Mouse (Mus musculus): ENCODE results near the gene Vegfa. TPM values are rescaled to one million over a fixed set of nuclear protein-coding genes. Genes with fewer than 3 reads are reported as not detected.
A peak's percentile ranks its signal among the peaks of the same experiment; 100 is the strongest.

The Vegfa gene
- polyA plus RNA-seq, 1 experiment from 2014 or later, result 3.3 TPM

DNA sequence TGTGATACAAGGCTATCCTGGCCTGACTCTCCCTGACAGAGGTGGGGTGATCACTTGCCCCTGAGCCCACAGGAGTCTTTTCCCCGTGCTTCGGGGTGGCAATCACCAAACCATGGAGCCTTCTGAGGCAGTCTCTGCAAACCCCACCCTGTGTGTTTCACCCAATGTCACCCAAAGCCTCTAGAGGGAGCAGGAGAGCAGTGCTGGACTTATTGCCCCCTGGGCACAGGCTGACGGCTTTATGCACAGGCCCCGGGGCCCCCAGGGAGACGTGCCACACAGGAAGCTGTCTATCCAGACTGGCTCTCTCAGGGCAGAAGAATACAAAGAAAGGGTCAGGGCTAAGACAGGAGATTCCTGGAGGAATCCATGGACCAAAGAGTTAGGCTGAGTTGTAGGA, 9.1 kb upstream of the Vegfa start:
- WGBS, result 61% methylated on average over 5 of the region's 5 CpGs
- H3K4me2 ChIP-seq (ENCODE audit: low read length), result no peak overlapping the region
- H3K4me3 ChIP-seq (replicated peaks; ENCODE audit: low read length), result no peak overlapping the region
- no peaks in the 10 kb centered on the region for H3K27me3 ChIP-seq (replicated peaks; ENCODE audit: control insufficient read depth, insufficient read depth, low read length)
- H3K9ac ChIP-seq (replicated peaks; ENCODE audit: low read depth, low read length), result no peak overlapping the region
- no peak overlapping the region for H3K27ac ChIP-seq (ENCODE audit: low read length)
- no peaks in the 10 kb centered on the region for H3K4me1 ChIP-seq (replicated peaks; ENCODE audit: control insufficient read depth, insufficient read depth, low read length)
- no peak for ATAC-seq
- no peaks in the 10 kb centered on the region for H3K9me3 ChIP-seq (ENCODE audit: control insufficient read depth, low read length)
- no peaks in the 10 kb centered on the region for H3K36me3 ChIP-seq (ENCODE audit: control insufficient read depth, insufficient read depth)

DNA sequence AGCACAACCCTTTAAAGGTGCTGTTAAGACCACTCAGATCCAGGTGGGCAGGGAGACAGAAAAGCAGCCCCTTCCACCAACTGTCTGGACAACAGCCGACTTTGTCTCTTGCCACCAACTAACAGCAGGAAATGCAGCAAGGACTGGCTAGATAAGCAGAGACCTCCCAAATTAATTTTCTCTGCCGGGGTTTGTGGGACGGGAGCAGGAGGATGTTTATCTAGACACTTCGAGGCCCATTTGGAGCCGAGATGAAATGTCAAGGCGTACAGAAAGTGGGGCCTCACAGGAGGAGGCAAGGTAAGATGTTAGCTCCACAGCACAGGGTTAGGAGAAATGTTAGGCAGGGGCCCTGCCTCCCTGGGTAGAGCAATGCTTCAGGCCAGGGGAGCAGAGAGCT, 8.4 kb upstream of the Vegfa start:
- no peaks in the 10 kb centered on the region for H3K9me3 ChIP-seq (ENCODE audit: control insufficient read depth, low read length)
- no peak overlapping the region for H3K4me2 ChIP-seq (ENCODE audit: low read length)
- H3K9ac ChIP-seq (replicated peaks; ENCODE audit: low read depth, low read length), result no peak overlapping the region
- WGBS, result 83% methylated on average over 6 of the region's 6 CpGs
- H3K27me3 ChIP-seq (replicated peaks; ENCODE audit: control insufficient read depth, insufficient read depth, low read length), result no peaks in the 10 kb centered on the region
- no peak overlapping the region for H3K4me3 ChIP-seq (replicated peaks; ENCODE audit: low read length)
- no peak overlapping the region for H3K27ac ChIP-seq (ENCODE audit: low read length)
- no peak for ATAC-seq
- no peaks in the 10 kb centered on the region for H3K36me3 ChIP-seq (ENCODE audit: control insufficient read depth, insufficient read depth)
- H3K4me1 ChIP-seq (replicated peaks; ENCODE audit: control insufficient read depth, insufficient read depth, low read length), result no peaks in the 10 kb centered on the region

DNA sequence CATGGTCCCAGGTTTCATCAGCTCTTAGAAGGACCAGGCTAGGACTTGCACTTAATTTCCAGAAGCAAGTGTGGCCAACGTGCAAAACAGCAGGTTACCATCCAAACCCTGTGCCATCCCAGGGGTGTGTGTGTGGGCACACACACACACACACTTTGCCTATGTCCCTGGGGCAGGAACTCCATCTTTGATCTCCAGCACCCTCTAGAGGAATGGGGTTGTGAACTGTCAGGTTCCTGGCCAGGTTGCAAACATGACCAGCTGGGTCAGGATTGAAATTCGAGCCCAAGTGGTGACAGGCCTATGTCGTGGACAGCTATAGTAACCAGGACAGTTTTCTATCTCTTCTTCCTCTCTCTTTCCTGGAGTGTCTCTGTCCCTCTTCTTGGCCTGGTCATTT, 6.7 kb upstream of the Vegfa start:
- H3K27me3 ChIP-seq (replicated peaks; ENCODE audit: control insufficient read depth, insufficient read depth, low read length), result no peaks in the 10 kb centered on the region
- ATAC-seq, result no peak
- no peaks in the 10 kb centered on the region for H3K9me3 ChIP-seq (ENCODE audit: control insufficient read depth, low read length)
- H3K9ac ChIP-seq (replicated peaks; ENCODE audit: low read depth, low read length), result no peak overlapping the region
- H3K36me3 ChIP-seq (ENCODE audit: control insufficient read depth, insufficient read depth), result no peaks in the 10 kb centered on the region
- H3K4me3 ChIP-seq (replicated peaks; ENCODE audit: low read length), result no peak overlapping the region
- H3K4me1 ChIP-seq (replicated peaks; ENCODE audit: control insufficient read depth, insufficient read depth, low read length), result no peaks in the 10 kb centered on the region
- H3K4me2 ChIP-seq (ENCODE audit: low read length), result no peak overlapping the region
- no peak overlapping the region for H3K27ac ChIP-seq (ENCODE audit: low read length)
- WGBS, result 47% methylated on average over 3 of the region's 3 CpGs

DNA sequence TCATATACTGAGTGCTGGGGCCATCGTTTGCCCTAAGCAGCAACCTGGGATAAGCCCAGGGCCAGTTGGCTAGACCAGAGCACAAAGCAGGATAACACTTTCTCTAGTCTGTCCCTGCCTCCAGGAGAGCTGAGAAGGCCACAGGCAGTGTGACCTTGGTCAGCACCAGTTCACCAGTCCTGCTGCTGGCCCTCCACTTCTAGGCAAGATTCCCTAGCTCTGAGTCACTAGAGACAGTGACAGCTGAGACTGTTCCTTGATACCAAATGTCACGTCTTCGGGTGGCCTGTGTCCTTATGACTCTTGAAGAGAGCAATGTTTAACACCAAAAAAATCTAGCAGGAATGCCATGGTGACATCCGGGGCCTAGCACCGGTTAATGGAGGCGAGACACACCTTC, 4.2 kb upstream of the Vegfa start:
- Histone ChIP-seq H3K27ac (ENCODE audit: low read length) (no peak overlapping the region), H3K9ac (replicated peaks; ENCODE audit: low read depth, low read length) (no peak overlapping the region), H3K4me1 (replicated peaks; ENCODE audit: control insufficient read depth, insufficient read depth, low read length) (peaks cover 6% of the 10 kb centered on the region; the same call in 1 of the 2 replicates), H3K27me3 (replicated peaks; ENCODE audit: control insufficient read depth, insufficient read depth, low read length) (no peaks in the 10 kb centered on the region), H3K36me3 (ENCODE audit: control insufficient read depth, insufficient read depth) (no peaks in the 10 kb centered on the region), H3K9me3 (ENCODE audit: control insufficient read depth, low read length) (no peaks in the 10 kb centered on the region), H3K4me2 (ENCODE audit: low read length) (no peak overlapping the region), H3K4me3 (replicated peaks; ENCODE audit: low read length) (no peak overlapping the region)
- no peak for ATAC-seq
- 92% methylated on average over 6 of the region's 6 CpGs for WGBS

DNA sequence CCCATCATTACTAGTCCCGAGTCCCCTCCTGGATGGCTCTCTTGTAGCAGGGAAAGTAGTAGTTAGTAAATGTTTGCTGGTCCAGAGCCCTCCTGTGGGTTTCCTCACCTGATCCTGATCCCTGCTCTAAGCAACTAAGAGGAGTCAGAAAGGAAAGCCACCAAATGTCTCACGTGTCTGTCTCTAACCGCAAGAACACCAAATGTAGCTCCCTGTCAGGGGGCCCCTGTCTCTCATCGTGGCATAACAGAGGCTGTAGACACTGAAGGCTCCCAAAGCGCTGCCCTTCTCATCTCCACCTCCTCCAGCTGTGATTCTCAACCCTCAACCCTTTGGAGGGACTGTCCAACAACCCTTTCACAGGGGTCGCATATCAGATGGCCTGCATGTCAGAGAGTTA, 1.9 kb upstream of the Vegfa start:
- WGBS, result 56% methylated on average over 6 of the region's 6 CpGs
- Histone ChIP-seq H3K9ac (replicated peaks; ENCODE audit: low read depth, low read length) (no peak overlapping the region), H3K27me3 (replicated peaks; ENCODE audit: control insufficient read depth, insufficient read depth, low read length) (no peaks in the 10 kb centered on the region), H3K36me3 (ENCODE audit: control insufficient read depth, insufficient read depth) (no peaks in the 10 kb centered on the region), H3K4me1 (replicated peaks; ENCODE audit: control insufficient read depth, insufficient read depth, low read length) (peaks cover 16% of the 10 kb centered on the region), H3K27ac (ENCODE audit: low read length) (no peak overlapping the region), H3K4me2 (ENCODE audit: low read length) (no peak overlapping the region), H3K4me3 (replicated peaks; ENCODE audit: low read length) (no peak overlapping the region), H3K9me3 (ENCODE audit: control insufficient read depth, low read length) (no peaks in the 10 kb centered on the region)
- ATAC-seq, result no peak

DNA sequence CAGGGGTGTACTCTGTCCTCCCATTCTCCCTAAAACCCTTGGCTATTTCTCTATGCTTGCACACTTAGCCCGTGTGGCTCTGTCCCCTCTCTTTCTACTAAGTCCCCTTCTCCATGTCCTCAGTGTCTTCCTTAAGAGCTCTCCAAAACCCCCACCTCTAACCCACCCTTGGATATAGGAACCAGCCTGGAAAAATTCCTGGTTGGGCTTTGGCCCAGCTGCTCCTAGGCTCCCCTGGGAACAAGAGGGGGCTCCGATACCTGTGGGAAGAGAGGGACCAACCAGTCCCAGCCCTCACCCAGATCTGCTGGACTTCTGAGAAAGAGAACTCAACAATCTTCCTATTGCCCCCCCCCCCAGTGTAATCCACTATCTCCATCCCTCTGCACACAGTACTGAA, 1.4 kb upstream of the Vegfa start:
- WGBS, result 16% methylated on average over 2 of the region's 2 CpGs
- H3K4me3 ChIP-seq (replicated peaks; ENCODE audit: low read length), result no peak overlapping the region
- H3K36me3 ChIP-seq (ENCODE audit: control insufficient read depth, insufficient read depth), result no peaks in the 10 kb centered on the region
- H3K9ac ChIP-seq (replicated peaks; ENCODE audit: low read depth, low read length), result 0 out of 2 replicates have a peak overlapping the region, but pooled peaks have one; percentile 5
- H3K9me3 ChIP-seq (ENCODE audit: control insufficient read depth, low read length), result no peaks in the 10 kb centered on the region
- H3K27ac ChIP-seq (ENCODE audit: low read length), result no peak overlapping the region
- H3K27me3 ChIP-seq (replicated peaks; ENCODE audit: control insufficient read depth, insufficient read depth, low read length), result no peaks in the 10 kb centered on the region
- peaks cover 21% of the 10 kb centered on the region for H3K4me1 ChIP-seq (replicated peaks; ENCODE audit: control insufficient read depth, insufficient read depth, low read length)
- no peak for ATAC-seq
- H3K4me2 ChIP-seq (ENCODE audit: low read length), result no peak overlapping the region

DNA sequence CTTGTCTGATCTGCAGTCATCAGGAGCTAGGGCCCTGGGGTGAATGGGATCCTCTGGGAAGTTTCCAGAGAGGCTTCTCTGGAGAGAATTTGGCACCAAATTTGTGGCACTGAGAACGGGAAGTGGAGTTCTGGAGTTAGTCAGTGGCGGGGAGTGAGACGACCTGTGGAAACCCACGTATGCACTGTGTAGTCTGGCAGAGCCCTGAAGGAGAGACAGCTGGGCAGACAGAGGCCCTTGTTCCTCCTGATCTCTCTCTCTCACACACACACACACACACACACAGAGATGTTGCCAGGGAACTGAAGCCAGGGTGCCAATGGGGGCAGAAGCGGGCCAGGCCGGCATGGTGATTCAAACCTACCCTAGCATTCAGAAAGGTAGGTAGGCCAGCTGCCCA, 953 bp upstream of the Vegfa start:
- Histone ChIP-seq H3K4me3 (replicated peaks; ENCODE audit: low read length) (no peak overlapping the region), H3K9ac (replicated peaks; ENCODE audit: low read depth, low read length) (0 out of 2 replicates have a peak overlapping the region, but pooled peaks have one; percentile 5), H3K9me3 (ENCODE audit: control insufficient read depth, low read length) (no peaks in the 10 kb centered on the region), H3K36me3 (ENCODE audit: control insufficient read depth, insufficient read depth) (no peaks in the 10 kb centered on the region), H3K27me3 (replicated peaks; ENCODE audit: control insufficient read depth, insufficient read depth, low read length) (no peaks in the 10 kb centered on the region), H3K4me1 (replicated peaks; ENCODE audit: control insufficient read depth, insufficient read depth, low read length) (peaks cover 26% of the 10 kb centered on the region), H3K4me2 (ENCODE audit: low read length) (no peak overlapping the region; the same call in 1 of the 2 replicates), H3K27ac (ENCODE audit: low read length) (no peak overlapping the region)
- ATAC-seq, result no peak
- 31% methylated on average over 6 of the region's 6 CpGs for WGBS

DNA sequence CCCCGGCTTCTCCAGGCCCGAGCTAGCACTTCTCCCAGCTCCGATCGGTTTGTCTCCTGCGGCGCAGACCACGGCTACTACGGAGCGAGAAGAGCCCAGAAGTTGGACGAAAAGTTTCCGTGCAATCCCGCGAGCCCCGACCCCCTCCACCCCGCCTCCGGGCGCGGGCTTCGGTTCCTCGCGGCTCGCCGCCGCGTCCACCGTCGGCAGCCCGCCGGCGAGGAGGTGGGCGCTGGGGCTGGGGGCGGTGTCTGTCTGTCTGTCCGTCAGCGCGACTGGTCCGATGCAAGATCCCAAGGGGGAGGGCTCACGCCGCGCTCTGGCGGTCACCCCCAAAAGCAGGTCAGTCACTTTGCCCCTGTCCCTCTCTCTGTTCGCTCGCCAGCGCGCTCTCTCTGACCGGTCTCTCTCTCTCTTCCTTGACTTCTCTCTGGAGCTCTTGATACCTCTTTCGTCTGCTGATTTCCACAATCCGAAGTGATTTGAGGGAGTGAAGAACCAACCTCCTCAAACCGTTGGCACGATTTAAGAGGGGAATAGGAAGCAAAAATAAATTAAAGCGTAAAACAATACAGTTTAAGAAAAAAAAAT, 453 bp downstream of the Vegfa start:
- Histone ChIP-seq H3K4me2 (ENCODE audit: low read length) (peak overlapping the region; percentile 82), H3K27ac (ENCODE audit: low read length) (peak overlapping the region; percentile 62), H3K9me3 (ENCODE audit: control insufficient read depth, low read length) (no peaks in the 10 kb centered on the region), H3K27me3 (replicated peaks; ENCODE audit: control insufficient read depth, insufficient read depth, low read length) (no peaks in the 10 kb centered on the region), H3K4me3 (replicated peaks; ENCODE audit: low read length) (peak overlapping the region; percentile 85), H3K9ac (replicated peaks; ENCODE audit: low read depth, low read length) (peak overlapping the region; percentile 88), H3K4me1 (replicated peaks; ENCODE audit: control insufficient read depth, insufficient read depth, low read length) (peaks cover 39% of the 10 kb centered on the region), H3K36me3 (ENCODE audit: control insufficient read depth, insufficient read depth) (no peaks in the 10 kb centered on the region)
- 0% methylated on average over 50 of the region's 50 CpGs for WGBS
- no peak for ATAC-seq

DNA sequence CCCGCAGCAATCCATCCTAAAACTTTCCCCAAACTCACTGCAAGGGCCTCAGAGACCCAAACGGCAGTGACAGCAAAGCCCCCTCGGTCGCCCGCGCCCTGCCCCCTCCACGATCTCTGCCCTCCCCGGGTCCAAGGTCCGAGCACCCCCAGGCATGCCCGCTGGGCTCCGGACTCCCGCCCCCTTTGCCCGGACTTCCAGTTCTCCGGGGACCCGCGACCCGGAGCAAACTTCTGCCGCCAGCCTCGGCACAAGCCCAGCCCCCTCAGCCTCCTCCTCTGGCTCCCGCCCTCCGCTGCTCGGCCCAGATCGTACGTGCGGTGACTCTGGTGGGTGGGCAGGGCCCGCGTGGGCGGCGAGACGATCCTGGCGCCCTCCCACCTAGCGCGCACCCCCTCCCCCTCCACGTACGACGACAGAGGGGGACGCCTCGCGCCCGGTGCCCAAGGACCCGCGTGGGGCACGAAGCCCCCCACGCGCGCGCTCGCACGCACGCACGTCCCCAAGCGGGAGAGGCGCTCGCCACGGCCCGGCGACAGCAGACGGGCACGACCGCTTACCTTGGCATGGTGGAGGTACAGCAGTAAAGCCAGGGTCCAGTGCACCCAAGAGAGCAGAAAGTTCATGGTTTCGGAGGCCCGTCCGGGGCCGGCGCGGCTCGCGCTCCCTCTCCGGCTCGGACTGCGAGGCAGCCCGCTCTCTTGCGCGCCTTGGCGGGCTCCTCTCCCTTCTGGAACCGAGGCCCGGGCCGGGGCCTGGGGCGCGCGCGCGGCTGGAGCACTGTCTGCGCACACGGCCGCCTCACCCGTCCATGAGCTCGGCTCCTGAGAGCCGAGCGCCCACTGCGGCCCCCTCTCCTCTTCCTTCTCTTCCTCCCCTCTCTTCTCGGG, 1.2 kb downstream of the Vegfa start:
- Histone ChIP-seq H3K4me2 (ENCODE audit: low read length) (peak overlapping the region; percentile 82), H3K27me3 (replicated peaks; ENCODE audit: control insufficient read depth, insufficient read depth, low read length) (no peaks in the 10 kb centered on the region), H3K27ac (ENCODE audit: low read length) (peak overlapping the region; percentile 62), H3K36me3 (ENCODE audit: control insufficient read depth, insufficient read depth) (no peaks in the 10 kb centered on the region), H3K9ac (replicated peaks; ENCODE audit: low read depth, low read length) (peak overlapping the region; percentile 88), H3K9me3 (ENCODE audit: control insufficient read depth, low read length) (no peaks in the 10 kb centered on the region), H3K4me1 (replicated peaks; ENCODE audit: control insufficient read depth, insufficient read depth, low read length) (peaks cover 46% of the 10 kb centered on the region), H3K4me3 (replicated peaks; ENCODE audit: low read length) (peak overlapping the region; percentile 85)
- ATAC-seq, result peak; percentile 41
- WGBS, result 0% methylated on average over 84 of the region's 92 CpGs
